Mouse (Mus musculus) left cerebral cortex, postnatal 25 days (tissue): ENCODE results near the gene Leng8. TPM values are rescaled to one million over a fixed set of nuclear protein-coding genes. Genes with fewer than 3 reads are reported as not detected.
"Not testable (repeated sequence)": the region's sequence is repeated elsewhere in the genome, so short reads cannot be mapped to it uniquely, and the experiment has no call there.

Source experiments
- DNase-seq, 2 experiments: peaks; one replicate each; pipeline ENCODE4 v3.0.0; 2022; ENCODE audit warnings: low spot score in 2 of 2, mixed read lengths in 1 of 2
- intact Hi-C: fragments of 180-260 bp; cut with DNase I; formaldehyde crosslinking; loops from one replicate; pipeline ENCODE4 v1.15.1; 2025
- total RNA-seq, 2 experiments: library from RNA; stranded (reverse); gene quantifications; 2 replicates each; pipeline ENCODE4 v1.2.3; 2021

Leng8 gene
- total RNA-seq, 2 experiments from 2014 or later = 120 to 142 TPM

- intact Hi-C loops = loop anchor here (5.0 kb wide), 3 partner anchors 118 to 453 kb away; partner anchors contain the start of genes Mboat7 and Tsen34
- peak; percentile 5 for DNase-seq
These were observed 8.1 kb downstream of the Leng8 start for GRCm38 (mm10) chr7:4144766-4145551.

- peak; percentile 62 to 70 for DNase-seq
These were observed 8.8 kb downstream of the Leng8 start for GRCm38 (mm10) chr7:4145552-4146190.

GRCm38 (mm10) chr7:4146241-4147180, 9.7 kb downstream of the Leng8 start:
- DNase-seq = peak; percentile 5 to 10
- intact Hi-C loops = loop anchor here (5.0 kb wide), 3 partner anchors 119 to 454 kb away; partner anchors contain the start of genes Mboat7 and Tsen34

More at GRCm38 (mm10) chr7:4145552-4146190, 8.8 kb downstream of the Leng8 start:
- intact Hi-C loops = loop anchor here (5.0 kb wide), 3 partner anchors 118 to 453 kb away; partner anchors contain the start of genes Mboat7 and Tsen34

DNA sequence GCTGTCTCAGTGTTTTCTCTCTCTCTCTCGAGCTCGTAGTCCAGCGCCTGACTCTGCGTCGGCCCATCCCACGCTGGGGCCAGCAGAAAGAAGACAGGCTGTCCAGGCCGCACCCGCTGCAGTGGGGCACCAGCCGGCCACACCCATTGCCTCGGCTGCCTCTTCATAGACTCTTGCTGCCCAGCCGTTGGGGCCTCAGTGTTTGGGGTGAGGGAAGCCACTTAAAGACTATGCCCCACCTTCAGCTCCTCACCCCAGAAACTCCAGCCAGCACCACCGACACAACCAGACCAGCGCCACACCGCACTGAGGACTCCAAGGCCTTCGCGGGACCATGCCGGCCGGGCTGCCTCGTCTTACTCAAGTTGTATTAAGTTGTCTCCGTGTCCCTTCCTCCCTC, 10.5 kb downstream of the Leng8 start:
- intact Hi-C loops = loop anchor here (5.0 kb wide), 3 partner anchors 120 to 455 kb away; partner anchors contain the start of genes Mboat7 and Tsen34
- DNase-seq = peak; percentile 5 to 8

DNA sequence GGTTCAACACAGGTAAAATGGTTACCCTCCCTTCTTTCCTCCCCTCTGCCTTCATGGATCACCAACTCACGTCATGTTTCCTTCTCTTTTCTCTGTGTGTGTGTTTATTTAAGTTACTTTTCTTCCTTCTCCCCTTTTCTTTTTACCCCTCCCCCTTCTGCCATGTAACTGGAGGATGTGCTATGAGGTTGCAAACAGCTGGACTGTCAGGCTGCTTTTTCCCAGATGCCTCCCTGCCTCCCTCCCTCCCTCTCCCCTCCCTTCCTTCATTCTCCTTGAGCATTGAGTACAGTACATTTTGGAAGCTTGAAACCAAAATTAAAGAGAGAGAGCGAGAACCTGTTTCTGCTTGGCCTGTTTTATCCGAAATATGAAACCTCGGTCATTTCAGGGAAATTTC, 11.0 kb downstream of the Leng8 start:
- DNase-seq = no peak
- intact Hi-C loops = loop anchor here (2.0 to 5.0 kb wide), 4 partner anchors 121 to 456 kb away; partner anchors contain the start of genes Mboat7 and Tsen34

- peak; percentile 26 to 35 for DNase-seq
- intact Hi-C loops = loop anchor here (1.0 to 5.0 kb wide), 5 partner anchors 28 to 456 kb away; partner anchors contain the start of genes Mboat7 and Tsen34
These were observed 11.7 kb downstream of the Leng8 start for GRCm38 (mm10) chr7:4148341-4149208.

- intact Hi-C loops = loop anchor here (1.0 to 5.0 kb wide), 5 partner anchors 29 to 457 kb away; partner anchors contain the start of genes Mboat7 and Tsen34
- DNase-seq = peak; percentile 90 to 91
These were observed 12.6 kb downstream of the Leng8 start for GRCm38 (mm10) chr7:4149209-4150054.

DNA sequence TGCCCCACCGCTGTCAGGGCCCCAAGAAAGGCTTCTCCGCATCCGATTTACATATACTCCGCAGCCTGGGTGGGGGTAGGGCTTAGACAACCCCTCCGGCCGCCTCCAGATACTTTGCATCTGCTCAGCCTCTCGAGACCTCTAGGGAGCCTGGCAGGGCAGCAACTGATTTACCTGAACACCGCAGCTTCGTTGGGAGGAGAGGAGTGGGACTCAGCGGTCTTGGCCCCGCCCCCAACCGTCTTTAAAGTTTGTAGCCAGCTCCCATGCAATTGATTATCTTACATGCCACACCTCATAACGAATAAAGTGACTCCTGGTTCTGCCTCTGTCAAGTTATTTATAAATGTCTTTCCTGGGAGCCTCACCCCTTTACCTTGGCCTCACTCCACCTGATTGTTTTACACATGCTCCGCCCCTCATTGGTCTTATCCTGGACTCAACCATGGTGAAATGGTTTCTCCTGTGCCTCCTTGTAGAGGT, 13.3 kb downstream of the Leng8 start, which contains the start of gene Leng9:
Gene Leng9 (minus strand): TSS at position 316 of the 483 bp plus-strand sequence.
- intact Hi-C loops = no loop called here

GRCm38 (mm10) chr7:4150811-4151221, 14.0 kb downstream of the Leng8 start:
- DNase-seq = peak; percentile 52 to 69
- intact Hi-C loops = no loop called here

More for the DNA sequence above, 13.3 kb downstream of the Leng8 start, which contains the start of gene Leng9:
- peak; percentile 23 to 38 for DNase-seq

DNA sequence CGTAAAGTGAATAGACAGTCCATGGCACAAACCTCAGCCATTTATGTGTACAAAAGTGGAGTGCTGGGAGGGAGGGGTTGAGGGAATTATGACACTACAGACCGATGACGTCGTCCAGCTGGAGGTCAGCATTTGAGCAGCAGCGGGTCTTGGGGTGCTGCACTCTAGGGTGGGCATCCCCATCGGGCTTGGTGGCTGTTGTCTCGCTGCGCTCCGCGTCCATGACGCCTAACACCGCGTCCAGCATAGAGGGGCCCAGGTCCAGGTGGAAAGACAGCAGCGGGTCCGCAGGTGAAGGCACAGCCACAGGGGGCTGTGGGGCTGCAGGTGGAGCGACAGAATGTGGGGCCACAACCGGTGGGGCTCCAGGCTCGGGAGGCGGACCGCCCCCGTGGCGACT, 14.4 kb downstream of the Leng8 start:
- intact Hi-C loops = no loop called here
- DNase-seq = no peak

DNA sequence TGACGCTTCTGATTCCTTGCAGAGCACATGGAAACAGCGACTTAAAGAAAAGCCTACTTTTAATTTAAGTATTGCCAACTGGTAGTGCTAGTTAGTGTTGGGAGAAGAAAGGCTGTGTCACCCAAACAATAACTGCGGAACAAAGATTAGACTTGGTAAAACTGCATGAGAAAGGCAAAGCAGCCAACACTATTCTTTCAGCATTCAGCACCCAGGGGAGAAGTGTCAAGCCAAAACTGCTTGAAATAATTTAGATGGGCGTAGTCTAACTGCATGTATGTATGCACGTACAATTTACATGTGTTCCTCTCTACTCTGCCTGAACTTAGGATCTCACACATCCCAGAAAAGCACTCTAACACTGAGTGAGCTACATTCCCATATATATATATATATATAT, 17.5 kb downstream of the Leng8 start:
- no peak for DNase-seq
- intact Hi-C loops = no loop called here

GRCm38 (mm10) chr7:4154976-4155375, 18.1 kb downstream of the Leng8 start:
- no peak for DNase-seq
- intact Hi-C loops = no loop called here

- DNase-seq, intact Hi-C loops: not testable (repeated sequence)
These were observed 24.8 kb downstream of the Leng8 start for GRCm38 (mm10) chr7:4161596-4161995.

DNA sequence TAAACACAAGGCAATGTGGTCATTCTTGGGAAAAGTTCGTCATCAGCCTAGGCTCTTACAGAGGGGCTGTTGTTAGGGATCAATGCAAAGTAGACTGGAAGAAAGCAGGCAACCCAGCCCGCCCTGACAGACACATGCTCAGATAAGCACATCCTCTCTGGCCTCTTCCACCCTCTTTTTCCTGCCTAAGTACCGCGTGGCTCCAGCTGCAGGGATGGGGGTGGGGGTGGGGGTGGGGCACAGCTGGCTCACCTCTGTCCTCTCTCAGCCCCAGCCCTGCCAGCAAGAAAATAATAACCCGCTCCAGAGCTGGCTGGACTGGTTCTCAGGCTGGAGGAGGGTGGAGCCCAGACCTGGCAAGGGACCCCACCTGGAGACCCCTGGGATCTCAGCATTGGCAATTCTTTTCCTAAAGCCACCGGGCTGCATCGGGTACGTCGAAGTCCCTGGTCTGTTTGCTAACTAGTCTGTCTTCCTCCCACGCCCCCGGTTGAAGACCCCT, 26.8 kb downstream of the Leng8 start:
- intact Hi-C loops = no loop called here

DNA sequence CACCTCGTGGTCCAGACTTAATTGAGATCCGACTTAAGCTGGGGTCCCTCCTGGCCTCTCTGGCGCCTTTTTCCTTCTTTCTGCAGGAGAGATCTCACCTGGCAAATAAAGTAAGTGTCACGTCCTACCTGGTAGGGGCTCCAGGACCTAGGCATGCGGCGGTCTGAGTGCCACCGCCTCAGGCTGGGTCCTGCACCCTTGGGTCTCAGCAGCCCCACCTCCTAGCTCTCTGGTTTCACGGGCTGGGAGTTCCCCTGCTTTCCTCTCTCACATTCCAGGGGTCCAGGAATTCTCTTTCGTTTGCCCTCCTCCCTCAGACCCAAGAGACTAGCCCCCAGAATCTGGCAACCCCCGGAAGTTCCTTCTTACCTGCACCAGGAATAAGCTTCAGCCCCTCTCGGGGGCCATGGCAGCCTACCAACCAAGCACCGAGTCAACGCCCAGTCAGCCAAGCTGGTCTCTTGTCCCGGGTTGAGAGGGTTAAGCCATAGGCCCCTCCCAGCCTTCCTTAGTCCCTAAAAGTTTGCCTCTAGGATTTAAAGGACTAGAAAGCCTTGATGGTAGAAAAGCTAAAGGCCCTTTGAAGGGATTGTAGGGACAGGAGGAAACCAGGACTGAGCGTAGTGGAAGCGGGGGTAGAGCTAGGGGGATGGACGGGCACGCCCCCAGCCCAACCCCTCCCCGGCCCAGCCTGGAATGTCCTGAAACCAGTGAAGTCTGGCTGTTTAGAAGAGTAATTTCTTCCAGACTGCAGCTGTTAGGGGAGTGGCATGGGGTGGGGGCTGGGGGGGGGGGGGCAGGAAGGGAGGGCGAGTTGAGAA, 27.5 kb downstream of the Leng8 start, which contains the start of gene Cdc42ep5:
Gene Cdc42ep5 (minus strand): TSS at position 771 of the 821 bp plus-strand sequence.
- intact Hi-C loops = no loop called here
- DNase-seq = no peak

More for the DNA sequence above, 26.8 kb downstream of the Leng8 start:
- DNase-seq = no peak

- intact Hi-C loops = no loop called here
- DNase-seq = no peak
These were observed 28.4 kb downstream of the Leng8 start for GRCm38 (mm10) chr7:4165286-4165685.
